Mouse (Mus musculus): ENCODE results near the gene Mdga2.

Gene Mdga2

DNA sequence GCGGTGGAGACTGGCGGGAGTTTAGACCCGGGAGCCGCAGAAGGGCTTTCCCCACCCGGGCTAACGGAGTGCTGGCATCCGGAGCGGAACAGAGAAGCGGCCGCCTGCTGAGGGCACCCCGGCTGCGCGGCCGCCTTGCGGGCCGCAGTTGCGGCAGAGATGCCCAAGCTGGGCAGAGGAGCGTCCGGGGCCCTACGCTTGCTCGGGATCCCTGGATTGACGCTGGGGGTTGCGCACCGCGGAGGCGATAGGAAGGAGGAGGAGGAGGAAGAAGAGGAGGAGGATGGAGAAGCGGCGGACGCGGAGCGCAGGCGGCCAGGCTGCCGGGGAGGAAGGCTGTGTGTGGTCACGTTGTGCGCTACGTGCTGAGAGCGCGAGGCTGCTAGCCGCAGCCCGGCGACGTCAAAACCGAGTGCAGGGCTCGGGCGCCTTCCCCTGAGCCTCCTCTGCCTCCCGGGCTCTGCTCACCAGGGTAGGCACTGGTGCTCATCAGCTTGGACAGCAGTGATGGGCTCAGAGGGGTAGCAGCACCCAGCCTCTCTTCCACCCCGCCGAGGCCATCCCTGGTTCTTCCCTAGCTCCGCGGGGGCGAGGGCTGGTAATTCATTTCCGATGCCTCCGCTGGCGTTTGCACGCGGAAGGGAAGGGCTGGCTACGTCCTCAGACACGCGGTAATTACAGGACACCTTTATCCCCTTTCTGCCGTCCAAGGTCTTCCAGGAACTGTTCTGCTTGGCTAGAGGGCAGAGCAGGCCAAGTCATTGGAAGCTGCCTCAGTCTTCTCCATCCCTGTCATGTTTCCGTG is at the start of gene Mdga2:
TSS of gene Mdga2 (minus strand) at position 329 of the 805 bp plus-strand sequence.
- DNase-seq (ENCODE audit: low spot score) = peak; percentile 64

DNA sequence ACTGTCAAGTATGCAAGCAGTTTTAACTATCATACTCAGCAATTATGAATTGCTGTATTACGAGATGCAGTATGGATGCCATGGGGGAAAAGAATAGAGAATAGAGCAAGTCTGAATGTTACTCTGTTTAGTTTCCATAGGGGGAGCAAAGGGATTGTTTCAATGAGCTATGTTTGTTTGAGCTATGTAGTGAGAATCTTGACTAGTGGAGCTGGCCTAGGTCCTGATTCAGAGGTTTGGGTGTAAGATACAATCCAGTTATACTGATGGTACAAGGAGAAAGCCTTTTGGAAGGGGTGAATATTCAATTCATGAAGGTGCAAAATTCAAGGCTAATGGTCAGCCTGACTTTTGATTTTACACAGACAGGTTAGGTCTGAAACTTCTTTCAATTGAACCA is 45.1 kb upstream of the Mdga2 start:
- no peak for DNase-seq (ENCODE audit: low spot score)

DNA sequence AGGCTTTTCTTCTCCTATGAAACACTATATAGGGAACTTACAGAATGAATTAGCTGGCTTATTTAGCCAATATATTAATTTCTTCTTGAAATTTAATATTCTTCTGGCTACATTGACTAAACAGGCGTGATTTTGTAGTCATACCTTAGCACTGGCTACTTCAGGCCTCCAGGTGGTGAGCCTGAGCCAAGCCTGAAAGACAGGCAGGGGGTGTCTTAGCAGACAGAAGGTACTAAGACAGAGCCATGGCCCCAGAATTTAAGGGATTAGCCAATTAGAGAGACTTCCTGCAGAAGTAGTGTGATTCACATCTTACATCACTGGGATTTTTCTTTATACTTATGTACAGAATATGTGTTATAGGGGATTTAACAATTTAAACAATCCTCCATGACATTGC is 1.2 kb upstream of the Mdga2 start:
- DNase-seq (ENCODE audit: low spot score) = no peak

DNA sequence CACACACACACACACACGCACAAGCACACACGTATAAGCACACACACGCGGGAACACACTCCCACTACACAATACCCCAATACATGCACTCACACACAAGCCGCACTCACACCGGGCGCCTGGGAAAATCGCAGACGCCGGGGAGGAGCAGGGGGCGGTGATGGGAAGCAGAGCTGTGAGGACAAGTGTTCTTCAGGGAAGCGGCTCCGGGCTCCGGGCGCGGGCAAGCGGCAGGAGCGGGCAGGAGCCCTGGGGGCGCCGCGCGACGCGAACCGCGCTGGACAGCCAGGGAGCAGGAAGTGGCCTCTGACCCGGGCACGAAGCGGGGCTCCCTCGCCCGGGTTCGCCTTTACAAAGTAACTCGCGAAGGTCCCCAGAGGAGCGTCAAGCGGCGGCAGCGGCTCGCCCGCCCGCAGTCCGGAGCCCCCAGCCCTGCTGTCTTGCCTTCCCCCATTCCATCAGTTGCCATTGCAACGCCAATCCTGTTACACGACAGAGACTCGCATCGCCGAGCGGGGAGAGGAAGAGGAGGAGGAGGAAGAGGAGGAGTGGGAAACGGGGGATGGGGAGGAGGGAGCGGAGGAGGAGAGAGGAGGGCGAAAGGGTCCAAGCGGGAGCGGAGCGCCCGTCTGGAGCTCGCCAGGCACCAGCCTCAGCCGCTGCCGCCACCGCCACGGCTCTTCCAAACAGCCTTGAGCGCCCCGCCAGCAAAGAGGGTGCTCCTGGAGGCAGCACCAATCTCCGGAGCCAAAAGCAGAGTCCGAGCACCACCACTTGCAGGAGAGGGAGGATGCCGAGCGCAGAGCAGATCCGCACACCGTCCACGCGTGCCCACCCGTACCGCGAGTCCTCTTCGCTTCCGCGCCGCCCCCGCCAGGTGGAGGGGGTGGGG is 774 bp downstream of the Mdga2 start:
- DNase-seq (ENCODE audit: low spot score) = peak; percentile 56

DNA sequence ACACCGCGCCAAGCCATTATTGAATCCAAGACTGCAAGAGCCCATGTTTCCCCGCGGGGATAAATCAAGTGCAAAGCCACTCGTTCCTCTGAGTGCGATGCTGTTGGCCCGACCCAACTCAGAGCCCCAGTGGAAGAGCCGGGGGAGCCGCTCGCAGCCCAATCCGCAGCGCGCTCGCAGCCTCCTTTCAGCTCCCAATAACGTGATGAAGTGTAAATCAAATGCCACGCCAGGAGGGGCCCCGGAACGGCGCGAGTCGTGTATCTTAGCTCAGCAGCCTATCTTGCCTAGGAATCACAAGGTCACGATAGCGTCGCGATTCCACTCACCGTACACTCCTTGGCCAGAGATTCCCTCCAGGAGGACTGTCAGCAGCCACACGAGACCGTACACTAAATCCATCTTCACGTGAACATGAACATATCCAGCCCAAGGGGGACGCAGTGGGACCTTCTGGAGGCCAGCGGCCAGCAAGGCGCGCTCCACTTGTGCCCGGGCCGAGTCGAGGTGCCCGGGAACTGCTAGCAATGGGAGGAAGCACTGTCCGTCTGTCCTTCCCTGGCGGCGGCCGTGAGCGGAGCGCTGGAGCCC is 1.6 kb downstream of the Mdga2 start:
- DNase-seq (ENCODE audit: low spot score) = peak; percentile 59

DNA sequence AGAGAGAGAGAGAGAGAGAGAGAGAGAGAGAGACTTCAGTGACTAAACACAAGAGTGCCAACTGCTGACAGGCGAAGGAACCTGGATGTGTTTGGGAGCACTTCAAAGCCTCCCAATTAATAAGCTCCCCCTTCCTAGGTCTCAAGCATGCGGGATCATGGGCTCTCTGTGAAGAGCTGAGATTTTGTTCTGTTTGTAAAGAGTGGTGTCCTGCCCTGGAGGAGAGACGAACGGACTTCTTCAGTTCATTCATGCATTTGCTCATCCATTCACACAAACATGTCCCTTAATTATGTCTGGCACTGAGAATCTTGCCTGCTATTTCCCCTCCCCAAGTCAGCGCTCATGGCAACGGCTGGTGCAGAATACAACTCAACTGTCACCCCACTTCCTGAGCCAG is 2.3 kb downstream of the Mdga2 start:
- DNase-seq (ENCODE audit: low spot score) = no peak

DNA sequence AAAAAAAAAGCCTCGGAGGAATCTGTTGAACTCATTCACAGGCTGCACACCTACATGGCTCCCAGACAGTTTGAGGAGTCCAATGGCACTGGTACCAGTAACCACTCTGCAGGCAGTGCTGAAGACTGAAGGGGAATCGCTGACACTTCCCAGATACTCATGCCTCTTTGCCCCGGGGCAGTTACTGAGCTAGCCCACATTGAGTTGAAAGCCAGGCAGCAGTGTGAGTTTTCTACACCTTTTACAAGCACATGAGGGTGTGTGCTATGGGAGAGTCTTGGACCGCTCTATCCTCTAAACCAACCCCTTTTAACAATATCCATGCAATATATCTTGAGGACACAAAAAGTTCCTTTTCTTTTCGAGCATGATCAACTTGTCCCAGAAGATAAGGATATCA is 2.8 kb downstream of the Mdga2 start:
- no peak for DNase-seq (ENCODE audit: low spot score)

DNA sequence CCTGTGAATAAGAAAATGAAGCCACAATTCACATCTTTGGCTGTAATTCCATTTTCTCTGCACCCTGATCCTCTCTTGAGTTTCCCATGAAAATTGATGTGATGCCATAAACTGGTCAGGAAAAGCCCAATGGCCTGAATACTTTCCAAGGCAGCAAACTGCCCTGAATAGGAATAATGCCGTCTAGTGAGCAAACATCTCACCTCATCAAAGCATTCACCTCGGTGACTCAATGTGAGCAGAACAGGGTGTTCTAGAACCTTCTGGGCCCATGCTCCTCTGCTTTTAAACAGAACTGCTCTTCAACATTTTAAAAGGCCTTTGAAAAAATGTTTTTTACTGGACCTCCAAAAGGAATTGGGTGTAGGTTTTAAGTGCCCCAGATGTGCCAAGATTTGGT is 9.5 kb downstream of the Mdga2 start:
- DNase-seq (ENCODE audit: low spot score) = no peak

DNA sequence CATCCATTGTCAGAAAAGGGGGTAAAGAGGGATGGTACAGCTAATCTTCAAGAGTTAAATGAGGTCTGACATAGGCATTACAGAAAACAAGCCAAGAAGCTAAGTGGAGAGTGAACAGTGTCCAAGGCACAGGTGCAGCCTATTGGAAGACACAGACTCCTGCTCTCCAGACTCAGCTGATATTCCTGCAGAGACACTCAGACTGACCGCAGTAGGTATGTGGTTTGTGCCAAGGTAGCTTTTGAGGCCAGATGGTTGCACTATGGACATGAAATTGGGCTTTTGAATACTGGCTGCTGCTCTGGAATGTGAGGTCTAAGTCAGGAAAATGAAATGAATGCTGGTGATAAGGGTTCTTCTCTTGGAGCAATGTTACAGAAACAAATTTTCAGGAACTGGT is 44.2 kb downstream of the Mdga2 start:
- DNase-seq (ENCODE audit: low spot score) = no peak

DNA sequence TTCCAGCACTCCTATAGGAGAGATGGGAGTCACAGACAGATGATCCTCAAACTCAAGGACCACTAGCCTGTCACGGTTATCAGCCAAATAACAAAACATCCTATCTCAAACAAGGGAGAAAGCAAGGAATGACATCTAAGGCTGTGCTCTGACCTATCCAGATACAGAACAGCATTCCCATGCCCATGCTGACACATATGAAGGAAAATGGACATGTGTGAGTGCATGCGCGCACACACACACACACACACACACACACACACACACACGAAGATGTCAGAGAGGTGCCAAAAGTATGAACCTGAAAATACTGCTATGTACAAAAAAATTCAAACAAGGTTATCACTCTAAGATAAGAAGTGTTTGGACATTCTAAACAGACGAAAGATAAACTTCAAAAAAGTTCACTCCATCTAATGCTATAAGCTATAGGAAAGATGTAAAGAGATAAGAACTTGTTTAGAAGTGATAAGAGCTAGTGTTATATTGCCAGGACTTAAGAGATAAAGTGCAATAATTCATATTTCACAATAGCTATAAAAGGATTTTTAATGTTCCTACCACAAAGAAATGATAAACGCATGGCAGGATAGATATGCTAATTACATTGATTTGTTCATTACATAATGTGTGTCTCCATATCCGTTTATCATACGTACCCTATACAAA is 65.6 kb downstream of the Mdga2 start:
- DNase-seq (ENCODE audit: low spot score) = no peak

DNA sequence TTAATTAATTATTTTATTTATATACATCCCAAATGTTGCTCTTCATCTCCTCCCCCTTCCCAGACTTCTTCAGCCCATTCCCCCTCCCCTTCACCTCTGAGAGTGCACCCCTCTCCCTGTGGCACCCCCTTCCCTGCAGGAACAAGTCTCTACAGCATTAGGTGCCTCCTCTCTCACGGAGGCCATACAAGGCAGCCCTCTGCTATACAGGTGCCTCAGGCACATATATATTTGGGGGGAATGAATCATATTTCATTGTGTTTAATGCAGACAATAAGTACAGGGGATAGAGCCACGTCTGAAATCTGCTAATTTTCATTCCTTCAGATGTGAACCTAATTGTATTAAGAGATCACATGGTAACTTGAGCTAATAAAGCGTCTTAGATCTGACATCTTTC is 69.3 kb downstream of the Mdga2 start:
- DNase-seq (ENCODE audit: low spot score) = no peak

DNA sequence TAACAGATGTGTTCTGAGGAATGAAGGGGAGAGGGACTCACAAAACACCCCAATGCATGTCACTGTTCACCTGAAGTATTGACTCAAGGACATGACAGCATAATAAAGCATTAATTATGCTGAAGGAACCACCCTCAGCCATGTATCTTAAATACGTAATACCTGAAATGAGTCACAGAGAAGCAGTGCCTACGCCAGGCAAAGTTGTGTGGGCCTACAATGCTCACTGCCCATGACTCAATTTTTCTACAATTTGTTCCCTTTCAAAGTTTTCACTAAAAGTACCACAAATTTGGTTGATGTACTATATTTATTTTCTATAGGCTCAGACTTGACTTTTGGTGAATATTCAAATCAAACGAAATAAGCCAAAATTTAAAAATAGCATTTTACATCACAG is 80.7 kb downstream of the Mdga2 start:
- DNase-seq (ENCODE audit: low spot score) = no peak

DNA sequence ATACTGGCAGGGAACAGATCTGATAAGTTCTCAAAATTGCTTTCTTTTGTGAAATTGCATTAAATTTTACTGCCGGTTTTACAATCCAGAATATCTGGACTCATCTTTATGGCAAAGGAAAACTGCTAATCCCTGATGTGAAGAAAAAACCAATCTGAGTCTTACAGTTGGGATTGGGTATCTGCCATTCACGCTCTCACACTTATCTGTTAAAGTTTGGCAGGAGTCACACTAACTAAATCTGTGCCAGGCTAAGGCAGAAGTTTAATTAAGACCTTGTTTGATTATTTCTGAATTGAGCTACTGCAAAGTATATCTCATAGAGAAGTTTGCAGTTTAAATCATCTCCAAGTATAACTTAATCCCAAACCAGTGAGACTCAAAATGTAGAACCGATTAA is 82.2 kb downstream of the Mdga2 start:
- no peak for DNase-seq (ENCODE audit: low spot score)

DNA sequence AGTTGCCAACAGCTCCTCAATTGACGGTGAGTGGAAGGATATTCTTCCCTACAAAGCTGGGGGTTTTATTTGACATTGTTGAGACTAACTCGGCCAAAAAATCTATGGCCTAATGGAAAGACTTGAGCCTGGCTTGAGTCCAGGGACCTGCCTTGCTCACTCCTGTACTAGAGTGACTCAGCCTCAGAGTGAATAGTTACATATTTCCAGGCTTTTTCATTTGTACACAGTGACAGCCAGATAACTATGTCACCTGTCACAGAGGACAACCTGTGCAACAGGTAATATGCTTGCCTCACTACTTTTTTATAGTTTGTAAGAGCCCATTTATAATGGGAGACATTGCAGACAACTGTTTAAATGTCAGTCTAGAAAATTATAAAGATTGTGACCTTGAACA is 94.9 kb downstream of the Mdga2 start:
- DNase-seq (ENCODE audit: low spot score) = no peak

DNA sequence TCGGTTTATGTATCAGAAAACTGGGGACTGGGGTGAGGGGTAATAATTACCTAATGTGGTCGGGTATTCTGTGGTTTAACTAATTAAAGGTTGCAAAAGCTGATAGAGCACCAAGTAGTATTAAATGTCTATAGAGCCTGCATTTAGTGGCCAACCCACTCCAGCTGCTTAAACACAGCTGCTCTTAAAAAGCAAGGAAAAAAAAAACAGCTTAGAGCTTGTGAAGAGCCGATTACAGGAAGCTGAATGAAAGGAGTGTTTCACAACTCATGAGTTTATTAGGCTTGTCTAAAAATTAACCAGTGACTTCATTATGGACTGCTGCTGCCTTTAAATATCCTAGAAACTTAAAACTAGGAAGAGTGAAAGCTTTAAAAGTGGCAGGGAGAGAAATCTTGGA is 98.5 kb downstream of the Mdga2 start:
- DNase-seq (ENCODE audit: low spot score) = no peak

DNA sequence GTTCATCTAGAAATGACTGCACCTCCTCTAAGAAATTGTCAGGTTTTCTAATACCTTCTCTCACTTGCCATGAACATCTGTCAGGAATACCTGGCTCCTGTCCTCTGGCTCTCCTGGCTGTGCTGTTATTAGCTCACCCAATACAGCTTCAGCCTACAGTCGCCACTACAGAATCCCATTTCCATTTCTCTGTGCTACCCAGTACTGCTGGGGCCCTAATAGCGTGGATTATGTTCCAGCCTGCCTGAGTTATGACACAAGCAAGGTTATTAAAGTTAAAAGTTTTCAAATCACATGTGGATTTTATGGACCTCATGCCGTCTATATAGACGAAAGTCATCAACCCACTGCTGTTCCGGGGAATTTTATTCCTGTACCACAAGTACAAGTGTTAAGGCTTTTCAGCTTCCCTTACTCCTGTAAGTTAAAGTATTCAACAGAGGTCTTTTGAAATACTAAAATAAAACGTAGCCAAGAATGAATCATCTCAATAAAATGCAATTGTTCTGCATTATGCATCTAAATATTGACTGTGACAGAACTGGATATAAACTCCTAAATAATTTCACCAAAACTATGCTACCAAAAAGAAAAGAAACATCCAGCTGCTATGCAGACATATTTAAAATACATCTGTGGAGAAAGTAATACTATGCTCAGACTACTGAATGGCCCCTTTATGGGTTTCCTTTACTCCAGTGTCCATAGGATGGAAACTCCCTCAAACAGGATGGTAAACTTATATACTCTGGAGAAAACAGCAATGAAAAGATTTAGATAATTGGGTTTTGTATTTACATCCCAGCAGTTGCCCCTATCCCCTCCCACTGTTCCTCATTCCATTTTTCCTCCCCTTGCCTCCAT is 103.5 kb downstream of the Mdga2 start:
- DNase-seq (ENCODE audit: low spot score) = no peak

DNA sequence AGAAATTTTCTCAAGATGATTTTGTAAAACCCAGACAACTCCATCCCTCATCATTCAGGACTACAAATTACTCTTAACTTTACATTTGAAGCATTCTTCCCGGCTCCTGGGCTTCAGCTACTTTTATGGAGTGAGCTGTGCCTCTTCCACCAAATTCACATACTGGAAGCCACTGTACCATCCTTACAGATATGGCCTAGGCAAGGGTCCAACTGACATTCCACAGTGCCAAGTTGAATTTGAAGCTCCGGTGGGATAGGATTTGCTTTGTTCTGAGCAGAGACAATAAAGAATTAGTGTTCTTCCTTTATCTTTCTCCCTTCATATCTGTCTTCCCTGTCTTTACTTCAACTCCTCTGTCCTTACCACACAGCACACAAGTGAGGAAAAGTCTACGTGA is 118.2 kb downstream of the Mdga2 start:
- no peak for DNase-seq (ENCODE audit: low spot score)

DNA sequence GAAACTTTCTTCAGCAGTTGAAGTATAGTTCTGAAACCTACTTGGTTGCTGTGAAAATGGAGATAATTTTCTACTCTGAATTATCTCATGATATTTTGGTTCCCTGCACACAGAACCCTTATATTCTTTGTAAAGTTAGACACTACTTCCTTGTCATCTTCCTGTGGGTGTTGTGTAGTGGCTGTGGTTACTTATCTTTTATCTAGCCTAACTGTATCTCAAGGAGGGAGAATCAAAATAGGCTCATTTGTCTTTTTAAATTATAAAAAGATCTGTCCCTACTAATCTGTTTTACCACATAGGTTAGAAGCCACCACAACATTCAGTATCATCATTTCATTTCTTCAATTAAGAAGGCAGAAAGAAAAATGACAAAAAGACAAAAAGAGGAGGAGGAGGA is 127.9 kb downstream of the Mdga2 start:
- no peak for DNase-seq (ENCODE audit: low spot score)

DNA sequence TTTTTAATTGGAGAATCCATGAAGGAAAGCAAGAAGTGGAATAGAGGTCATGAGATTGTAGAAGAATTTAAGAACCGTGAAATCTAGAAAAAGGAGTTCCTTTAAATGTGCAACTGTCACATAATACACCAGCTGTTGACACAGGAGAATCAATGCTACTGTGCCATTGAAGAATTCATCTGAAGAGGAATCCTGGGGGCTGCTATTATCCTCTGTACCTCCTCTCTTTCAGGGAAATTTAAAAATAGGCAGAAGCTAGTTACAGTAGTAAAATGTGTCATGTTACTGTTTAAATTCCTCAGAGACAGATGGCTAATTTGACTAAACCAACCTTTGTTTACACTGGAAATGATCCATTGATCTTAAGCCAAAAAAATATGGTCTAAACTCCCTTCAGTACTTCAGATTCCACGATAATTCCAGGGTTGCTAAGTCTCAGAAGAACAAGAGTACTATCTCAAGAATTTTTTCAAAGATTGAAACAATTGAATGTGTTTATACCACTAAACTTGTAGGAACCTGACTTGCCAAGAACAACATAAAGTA is 131.9 kb downstream of the Mdga2 start:
- no peak for DNase-seq (ENCODE audit: low spot score)

DNA sequence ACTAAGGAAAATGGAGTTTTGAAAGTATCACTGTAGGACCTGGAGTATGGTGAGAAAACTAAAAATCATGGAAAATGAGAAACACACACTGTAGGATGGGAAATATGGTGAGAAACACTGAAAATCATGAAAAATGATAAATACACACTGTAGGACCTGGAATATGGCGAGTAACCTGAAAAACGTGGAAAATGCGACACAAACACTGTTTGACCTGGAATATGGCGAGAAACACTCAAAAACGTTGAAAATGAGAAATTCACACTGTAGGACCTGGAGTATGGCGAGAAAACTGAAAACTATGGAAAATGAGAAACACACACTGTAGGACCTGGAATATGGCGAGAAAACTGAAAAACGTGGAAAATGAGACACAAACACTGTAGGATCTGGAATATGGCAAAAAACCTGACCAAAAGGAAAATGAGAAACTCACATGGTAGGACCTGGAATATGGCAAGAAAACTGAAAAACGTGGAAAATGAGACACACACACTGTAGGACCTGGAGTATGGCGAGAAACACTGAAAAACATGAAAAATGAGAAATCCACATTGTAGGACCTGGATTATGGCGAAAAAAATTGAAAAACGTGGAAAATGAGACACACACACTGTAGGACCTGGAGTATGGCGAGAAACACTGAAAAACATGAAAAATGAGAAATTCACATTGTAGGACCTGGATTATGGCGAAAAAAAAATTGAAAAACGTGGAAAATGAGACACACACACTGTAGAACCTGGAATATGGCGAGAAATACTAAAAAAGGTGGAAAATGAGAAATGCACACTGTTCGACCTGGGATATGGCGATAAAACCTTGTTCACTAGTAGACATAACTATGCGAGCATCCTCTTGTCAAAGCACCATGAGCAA is 163.0 kb downstream of the Mdga2 start:
- no peak for DNase-seq (ENCODE audit: low spot score)
